Mouse (Mus musculus): Measurements from ENCODE around the gene Anks4b. TPM values are rescaled to one million over a fixed set of nuclear protein-coding genes. Genes with fewer than 3 reads are reported as not detected.
A peak's percentile ranks its signal among the peaks of the same experiment; 100 is the strongest.

The Anks4b gene
- 0.06 and 0.12 TPM in 2 replicates for polyA plus RNA-seq (2012; rRNA removed)

GRCm38 (mm10) chr7:120173603-120174244 is at the start of gene Anks4b:
Gene Anks4b (plus strand): TSS chr7:120173858.
- no peak for DNase-seq (ENCODE audit: extremely low spot score in 1 of 2, low spot score in 1 of 2)

GRCm38 (mm10) chr7:120124844-120125243 is 48.8 kb upstream of the Anks4b start:
- peak; percentile 41 to 89 for DNase-seq (ENCODE audit: extremely low spot score in 1 of 2, low spot score in 1 of 2)

GRCm38 (mm10) chr7:120126976-120127685 is 46.5 kb upstream of the Anks4b start:
- no peak for DNase-seq (ENCODE audit: extremely low spot score in 1 of 2, low spot score in 1 of 2)

GRCm38 (mm10) chr7:120127686-120128059 is 46.0 kb upstream of the Anks4b start:
- no peak for DNase-seq (ENCODE audit: extremely low spot score in 1 of 2, low spot score in 1 of 2)

- DNase-seq (ENCODE audit: extremely low spot score in 1 of 2, low spot score in 1 of 2) = peak; percentile 41 to 71
Observed at GRCm38 (mm10) chr7:120128951-120129350, 44.7 kb upstream of the Anks4b start.

- no peak for DNase-seq (ENCODE audit: extremely low spot score in 1 of 2, low spot score in 1 of 2)
Observed at GRCm38 (mm10) chr7:120142743-120143142, 30.9 kb upstream of the Anks4b start.

- DNase-seq (ENCODE audit: extremely low spot score in 1 of 2, low spot score in 1 of 2) = no peak
Observed at GRCm38 (mm10) chr7:120145191-120145590, 28.5 kb upstream of the Anks4b start, which contains the start of gene Zp2. Gene Zp2 (minus strand): TSS chr7:120145291.

GRCm38 (mm10) chr7:120150257-120150656 is 23.4 kb upstream of the Anks4b start:
- DNase-seq (ENCODE audit: extremely low spot score in 1 of 2, low spot score in 1 of 2) = no peak

GRCm38 (mm10) chr7:120150898-120151297 is 22.8 kb upstream of the Anks4b start:
- no peak for DNase-seq (ENCODE audit: extremely low spot score in 1 of 2, low spot score in 1 of 2)

- DNase-seq (ENCODE audit: extremely low spot score in 1 of 2, low spot score in 1 of 2) = peak in 1 of 2 experiments; percentile 63
Observed at GRCm38 (mm10) chr7:120156841-120157409, 16.7 kb upstream of the Anks4b start.

GRCm38 (mm10) chr7:120157575-120158061 is 16.0 kb upstream of the Anks4b start:
- DNase-seq (ENCODE audit: extremely low spot score in 1 of 2, low spot score in 1 of 2) = no peak

GRCm38 (mm10) chr7:120158121-120158613 is 15.5 kb upstream of the Anks4b start:
- DNase-seq (ENCODE audit: extremely low spot score in 1 of 2, low spot score in 1 of 2) = no peak

GRCm38 (mm10) chr7:120163581-120164251 is 9.9 kb upstream of the Anks4b start:
- no peak for DNase-seq (ENCODE audit: extremely low spot score in 1 of 2, low spot score in 1 of 2)

GRCm38 (mm10) chr7:120172188-120172700 is 1.4 kb upstream of the Anks4b start:
- DNase-seq (ENCODE audit: extremely low spot score in 1 of 2, low spot score in 1 of 2) = no peak

GRCm38 (mm10) chr7:120174723-120175504 is 1.3 kb downstream of the Anks4b start:
- no peak for DNase-seq (ENCODE audit: extremely low spot score in 1 of 2, low spot score in 1 of 2)

- DNase-seq (ENCODE audit: extremely low spot score in 1 of 2, low spot score in 1 of 2) = no peak
Observed at GRCm38 (mm10) chr7:120177611-120178010, 4.0 kb downstream of the Anks4b start.

- no peak for DNase-seq (ENCODE audit: extremely low spot score in 1 of 2, low spot score in 1 of 2)
Observed at GRCm38 (mm10) chr7:120178935-120179334, 5.3 kb downstream of the Anks4b start.

GRCm38 (mm10) chr7:120180547-120180946 is 6.9 kb downstream of the Anks4b start:
- no peak for DNase-seq (ENCODE audit: extremely low spot score in 1 of 2, low spot score in 1 of 2)

GRCm38 (mm10) chr7:120181401-120182230 is 8.0 kb downstream of the Anks4b start:
- no peak for DNase-seq (ENCODE audit: extremely low spot score in 1 of 2, low spot score in 1 of 2)
